Mouse (Mus musculus) embryonic fibroblast, embryonic 13.5 days (primary cell): ENCODE results near the gene Prelid3b.

Experiments used
- CTCF ChIP-seq: IDR thresholded peaks from 2 replicates; pipeline ENCODE4 v1.5.1; 2011; ENCODE audit warnings: mild to moderate bottlenecking, control low read depth, low read length, moderate library complexity, borderline replicate concordance; ENCODE audit not compliant: insufficient read depth
- POLR2A ChIP-seq: IDR thresholded peaks from 2 replicates; pipeline ENCODE4 v1.6.1; 2011; ENCODE audit warnings: low read depth, mild to moderate bottlenecking, control low read depth, low read length, moderate library complexity

GRCm38 (mm10) chr2:174426856-174427255 is 46.0 kb downstream of the Prelid3b start:
- TF ChIP-seq CTCF (no peak), POLR2A (no peak)
